Mouse (Mus musculus) small intestine, adult 2 months (tissue): Measurements from ENCODE around the gene Kcnh7.

Experiments
- CTCF ChIP-seq: fragments of 200-500 bp; IDR thresholded peaks from 2 replicates; pipeline ENCODE4 v1.5.1; 2012; ENCODE audit warnings: low read depth, mild to moderate bottlenecking, control low read depth, inconsistent platforms, low read length, moderate library complexity, mixed read lengths; ENCODE audit not compliant: insufficient replicate concordance, insufficient read length; ENCODE audit errors: extremely low read depth
- POLR2A ChIP-seq: fragments of 200-500 bp; IDR thresholded peaks from 2 replicates; pipeline ENCODE4 v1.6.1; 2012; ENCODE audit warnings: low read depth, mild to moderate bottlenecking, control low read depth, inconsistent platforms, low read length, moderate library complexity

DNA sequence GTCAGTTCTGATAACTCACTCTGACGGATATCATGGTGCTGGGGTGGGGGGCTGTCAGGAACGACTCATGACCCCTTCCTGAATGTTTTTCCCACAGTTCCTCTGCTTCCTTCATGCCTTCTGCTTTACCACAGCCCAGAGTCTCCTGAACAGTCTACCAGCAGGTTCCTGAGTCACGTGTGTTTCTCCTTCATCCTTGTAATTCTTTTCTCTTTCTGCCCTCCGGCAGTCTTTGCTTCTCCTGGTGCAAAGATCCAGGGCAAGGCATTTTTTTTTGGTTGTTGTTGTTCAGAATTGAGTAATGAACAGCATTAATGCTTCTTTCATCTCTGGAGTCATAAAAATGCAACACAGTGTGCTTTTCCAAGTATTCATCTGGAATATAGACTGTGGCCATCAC is 513.3 kb downstream of the Kcnh7 start:
- TF ChIP-seq POLR2A (no peak), CTCF (no peak)
